Mouse (Mus musculus): ENCODE measurements at regions not wholly inside any gene's neighbourhood (a gene's known extent, or its start where the extent isn't known, plus 50 kb on each side); places are given as distances from the start of the nearest gene placed in this dataset.
A peak's percentile ranks its signal among the peaks of the same experiment; 100 is the strongest.
"Not testable (repeated sequence)": the region's sequence is repeated elsewhere in the genome, so short reads cannot be mapped to it uniquely, and the experiment has no call there.

GRCm38 (mm10) chr8:31720021-31720420, 1708.5 kb upstream of the 5930422O12Rik start:
- no peak overlapping the region for H3K27ac ChIP-seq (ENCODE audit: low read length)
- no peak for ATAC-seq (ENCODE audit: low read depth)
- no peaks in the 10 kb centered on the region for H3K9me3 ChIP-seq (ENCODE audit: control insufficient read depth, low read length)
- H3K9ac ChIP-seq (ENCODE audit: low read length) = no peak overlapping the region
- WGBS = 37% methylated on average over 3 of the region's 3 CpGs
- peaks cover 6% of the 10 kb centered on the region for H3K4me1 ChIP-seq (replicated peaks; ENCODE audit: control insufficient read depth, insufficient read depth, low read length)
- H3K27me3 ChIP-seq (ENCODE audit: control insufficient read depth, insufficient read depth, low read depth, low read length) = no peaks in the 10 kb centered on the region
- H3K4me3 ChIP-seq (ENCODE audit: low read length) = no peak overlapping the region
- H3K36me3 ChIP-seq (ENCODE audit: control insufficient read depth, insufficient read depth, low read length) = no peaks in the 10 kb centered on the region
- no peak overlapping the region for H3K4me2 ChIP-seq (ENCODE audit: low read depth, low read length)

- 32% methylated on average over 3 of the region's 3 CpGs for WGBS
- Histone ChIP-seq H3K36me3 (ENCODE audit: control insufficient read depth, insufficient read depth, low read length) (no peaks in the 10 kb centered on the region), H3K9me3 (ENCODE audit: control insufficient read depth, low read length) (no peaks in the 10 kb centered on the region), H3K9ac (ENCODE audit: low read length) (no peak overlapping the region), H3K4me1 (replicated peaks; ENCODE audit: control insufficient read depth, insufficient read depth, low read length) (peaks cover 6% of the 10 kb centered on the region), H3K4me3 (ENCODE audit: low read length) (no peak overlapping the region), H3K4me2 (ENCODE audit: low read depth, low read length) (no peak overlapping the region), H3K27me3 (ENCODE audit: control insufficient read depth, insufficient read depth, low read depth, low read length) (no peaks in the 10 kb centered on the region), H3K27ac (ENCODE audit: low read length) (no peak overlapping the region)
- no peak for ATAC-seq (ENCODE audit: low read depth)
These were observed 1707.9 kb upstream of the 5930422O12Rik start for GRCm38 (mm10) chr8:31720585-31720984.

- no peak for ATAC-seq (ENCODE audit: low read depth)
- no peak overlapping the region for H3K4me2 ChIP-seq (ENCODE audit: low read depth, low read length)
- 34% methylated on average over 3 of the region's 3 CpGs for WGBS
- no peaks in the 10 kb centered on the region for H3K9me3 ChIP-seq (ENCODE audit: control insufficient read depth, low read length)
- H3K9ac ChIP-seq (ENCODE audit: low read length) = no peak overlapping the region
- peaks cover 3% of the 10 kb centered on the region for H3K4me1 ChIP-seq (replicated peaks; ENCODE audit: control insufficient read depth, insufficient read depth, low read length)
- no peak overlapping the region for H3K4me3 ChIP-seq (ENCODE audit: low read length)
- no peaks in the 10 kb centered on the region for H3K27me3 ChIP-seq (ENCODE audit: control insufficient read depth, insufficient read depth, low read depth, low read length)
- no peak overlapping the region for H3K27ac ChIP-seq (ENCODE audit: low read length)
- no peaks in the 10 kb centered on the region for H3K36me3 ChIP-seq (ENCODE audit: control insufficient read depth, insufficient read depth, low read length)
These were observed 1703.1 kb upstream of the 5930422O12Rik start for GRCm38 (mm10) chr8:31725430-31725829.

- H3K27me3 ChIP-seq (ENCODE audit: control insufficient read depth, insufficient read depth, low read depth, low read length) = no peaks in the 10 kb centered on the region
- no peaks in the 10 kb centered on the region for H3K4me1 ChIP-seq (replicated peaks; ENCODE audit: control insufficient read depth, insufficient read depth, low read length)
- no peak overlapping the region for H3K4me2 ChIP-seq (ENCODE audit: low read depth, low read length)
- H3K4me3 ChIP-seq (ENCODE audit: low read length) = no peak overlapping the region
- no peaks in the 10 kb centered on the region for H3K9me3 ChIP-seq (ENCODE audit: control insufficient read depth, low read length)
- H3K36me3 ChIP-seq (ENCODE audit: control insufficient read depth, insufficient read depth, low read length) = no peaks in the 10 kb centered on the region
- 63% methylated on average over 2 of the region's 2 CpGs for WGBS
- H3K27ac ChIP-seq (ENCODE audit: low read length) = no peak overlapping the region
- no peak for ATAC-seq (ENCODE audit: low read depth)
- H3K9ac ChIP-seq (ENCODE audit: low read length) = no peak overlapping the region
These were observed 1692.9 kb upstream of the 5930422O12Rik start for GRCm38 (mm10) chr8:31735610-31736009.

- not testable (repeated sequence) for H3K4me1 ChIP-seq (replicated peaks; ENCODE audit: control insufficient read depth, insufficient read depth, low read length); H3K4me2 ChIP-seq (ENCODE audit: low read depth, low read length)
- 65% methylated on average over 6 of the region's 6 CpGs for WGBS
These were observed 1691.2 kb upstream of the 5930422O12Rik start for GRCm38 (mm10) chr8:31737314-31737713.

GRCm38 (mm10) chr8:31746855-31747254, 1681.7 kb upstream of the 5930422O12Rik start:
- Histone ChIP-seq H3K9me3 (ENCODE audit: control insufficient read depth, low read length) (no peaks in the 10 kb centered on the region), H3K27me3 (ENCODE audit: control insufficient read depth, insufficient read depth, low read depth, low read length) (no peaks in the 10 kb centered on the region), H3K4me2 (ENCODE audit: low read depth, low read length) (no peak overlapping the region), H3K4me1 (replicated peaks; ENCODE audit: control insufficient read depth, insufficient read depth, low read length) (no peaks in the 10 kb centered on the region), H3K4me3 (ENCODE audit: low read length) (no peak overlapping the region), H3K9ac (ENCODE audit: low read length) (no peak overlapping the region), H3K36me3 (ENCODE audit: control insufficient read depth, insufficient read depth, low read length) (no peaks in the 10 kb centered on the region), H3K27ac (ENCODE audit: low read length) (no peak overlapping the region)
- no peak for ATAC-seq (ENCODE audit: low read depth)

More at GRCm38 (mm10) chr8:31737314-31737713, 1691.2 kb upstream of the 5930422O12Rik start:
- not testable (repeated sequence) for H3K9me3 ChIP-seq (ENCODE audit: control insufficient read depth, low read length); H3K27ac ChIP-seq (ENCODE audit: low read length); H3K36me3 ChIP-seq (ENCODE audit: control insufficient read depth, insufficient read depth, low read length); ATAC-seq (ENCODE audit: low read depth); H3K27me3 ChIP-seq (ENCODE audit: control insufficient read depth, insufficient read depth, low read depth, low read length); H3K4me3 ChIP-seq (ENCODE audit: low read length); H3K9ac ChIP-seq (ENCODE audit: low read length)

- WGBS = 32% methylated on average over 2 of the region's 2 CpGs
- no peak overlapping the region for H3K4me3 ChIP-seq (ENCODE audit: low read length)
- H3K27me3 ChIP-seq (ENCODE audit: control insufficient read depth, insufficient read depth, low read depth, low read length) = no peaks in the 10 kb centered on the region
- H3K9ac ChIP-seq (ENCODE audit: low read length) = no peak overlapping the region
- no peak overlapping the region for H3K4me2 ChIP-seq (ENCODE audit: low read depth, low read length)
- ATAC-seq (ENCODE audit: low read depth) = peak; percentile 74
- H3K36me3 ChIP-seq (ENCODE audit: control insufficient read depth, insufficient read depth, low read length) = no peaks in the 10 kb centered on the region
- no peak overlapping the region for H3K27ac ChIP-seq (ENCODE audit: low read length)
- no peaks in the 10 kb centered on the region for H3K4me1 ChIP-seq (replicated peaks; ENCODE audit: control insufficient read depth, insufficient read depth, low read length)
- no peaks in the 10 kb centered on the region for H3K9me3 ChIP-seq (ENCODE audit: control insufficient read depth, low read length)
These were observed 1678.5 kb upstream of the 5930422O12Rik start for GRCm38 (mm10) chr8:31749974-31750373.

GRCm38 (mm10) chr8:31750482-31751126, 1677.9 kb upstream of the 5930422O12Rik start:
- 59% methylated on average over 3 of the region's 3 CpGs for WGBS
- no peak overlapping the region for H3K4me2 ChIP-seq (ENCODE audit: low read depth, low read length)
- H3K4me3 ChIP-seq (ENCODE audit: low read length) = no peak overlapping the region
- no peaks in the 10 kb centered on the region for H3K4me1 ChIP-seq (replicated peaks; ENCODE audit: control insufficient read depth, insufficient read depth, low read length)
- no peak overlapping the region for H3K9ac ChIP-seq (ENCODE audit: low read length)
- no peaks in the 10 kb centered on the region for H3K36me3 ChIP-seq (ENCODE audit: control insufficient read depth, insufficient read depth, low read length)
- no peaks in the 10 kb centered on the region for H3K9me3 ChIP-seq (ENCODE audit: control insufficient read depth, low read length)
- no peak overlapping the region for H3K27ac ChIP-seq (ENCODE audit: low read length)
- no peak for ATAC-seq (ENCODE audit: low read depth)
- H3K27me3 ChIP-seq (ENCODE audit: control insufficient read depth, insufficient read depth, low read depth, low read length) = no peaks in the 10 kb centered on the region

GRCm38 (mm10) chr8:31755737-31756136, 1672.8 kb upstream of the 5930422O12Rik start:
- WGBS = 44% methylated on average over 3 of the region's 3 CpGs
- Histone ChIP-seq H3K36me3 (ENCODE audit: control insufficient read depth, insufficient read depth, low read length) (no peaks in the 10 kb centered on the region), H3K27ac (ENCODE audit: low read length) (no peak overlapping the region), H3K4me2 (ENCODE audit: low read depth, low read length) (no peak overlapping the region), H3K4me1 (replicated peaks; ENCODE audit: control insufficient read depth, insufficient read depth, low read length) (no peaks in the 10 kb centered on the region), H3K4me3 (ENCODE audit: low read length) (no peak overlapping the region), H3K9ac (ENCODE audit: low read length) (no peak overlapping the region), H3K9me3 (ENCODE audit: control insufficient read depth, low read length) (no peaks in the 10 kb centered on the region), H3K27me3 (ENCODE audit: control insufficient read depth, insufficient read depth, low read depth, low read length) (no peaks in the 10 kb centered on the region)
- ATAC-seq (ENCODE audit: low read depth) = no peak

- no peak overlapping the region for H3K4me3 ChIP-seq (ENCODE audit: low read length)
- H3K9ac ChIP-seq (ENCODE audit: low read length) = no peak overlapping the region
- no peaks in the 10 kb centered on the region for H3K27me3 ChIP-seq (ENCODE audit: control insufficient read depth, insufficient read depth, low read depth, low read length)
- H3K4me2 ChIP-seq (ENCODE audit: low read depth, low read length) = no peak overlapping the region
- peak; percentile 61; the same call in 1 of the 2 replicates for ATAC-seq (ENCODE audit: low read depth)
- no peaks in the 10 kb centered on the region for H3K4me1 ChIP-seq (replicated peaks; ENCODE audit: control insufficient read depth, insufficient read depth, low read length)
- no peak overlapping the region for H3K27ac ChIP-seq (ENCODE audit: low read length)
- H3K9me3 ChIP-seq (ENCODE audit: control insufficient read depth, low read length) = no peaks in the 10 kb centered on the region
- H3K36me3 ChIP-seq (ENCODE audit: control insufficient read depth, insufficient read depth, low read length) = no peaks in the 10 kb centered on the region
- 42% methylated on average over 6 of the region's 6 CpGs for WGBS
These were observed 1666.4 kb upstream of the 5930422O12Rik start for GRCm38 (mm10) chr8:31762091-31762490.
